Mouse (Mus musculus) liver, embryonic 14.5 days (tissue): ENCODE results near the gene Imp3. TPM values are rescaled to one million over a fixed set of nuclear protein-coding genes. Genes with fewer than 3 reads are reported as not detected.
"Not testable (repeated sequence)": the region's sequence is repeated elsewhere in the genome, so short reads cannot be mapped to it uniquely, and the experiment has no call there.

Source experiments
- ATAC-seq: fragments of 200-750 bp; cut with Nextera tagmentation; 2 replicates; pipeline ENCODE4 v1.8.0; 2017; ENCODE audit warnings: moderate number of reproducible peaks, mild to moderate bottlenecking, moderate library complexity; ENCODE audit not compliant: insufficient read depth
- DNase-seq, 3 experiments: peaks; one replicate each; pipeline ENCODE4 v3.0.0-alpha.2; 2012 to 2013; ENCODE audit warnings: low read depth in 3 of 3, low spot score in 3 of 3
- H3K27ac ChIP-seq: fragments of 300-500 bp; sonication (generic); 2 replicates; pipeline ENCODE4 v1.5.1; 2014; ENCODE audit warnings: moderate library complexity, mild to moderate bottlenecking, control low read depth, inconsistent platforms
- H3K27me3 ChIP-seq: fragments of 300-500 bp; sonication (generic); 2 replicates; pipeline ENCODE4 v1.6.1; 2014; ENCODE audit warnings: mild to moderate bottlenecking, low read length, moderate library complexity; ENCODE audit not compliant: control insufficient read depth, insufficient read depth
- H3K36me3 ChIP-seq: fragments of 300-500 bp; sonication (generic); replicated peaks from 2 replicates; pipeline ENCODE4 v1.6.1; 2014; ENCODE audit warnings: low read depth; ENCODE audit not compliant: control insufficient read depth, insufficient read depth
- H3K4me1 ChIP-seq, 2 experiments: fragments of 200-500 bp in 1 of 2; fragments of 300-500 bp in 1 of 2; sonication (generic) in 1 of 2; replicated peaks; 2 replicates each; pipeline ENCODE4 v1.6.1; 2012 to 2014; ENCODE audit warnings: antibody characterized with exemption in 1 of 2, inconsistent platforms in 1 of 2, low read length in 1 of 2; ENCODE audit not compliant: control insufficient read depth in 2 of 2, insufficient read depth in 2 of 2
- H3K4me2 ChIP-seq: fragments of 300-500 bp; sonication (generic); 2 replicates; pipeline ENCODE4 v1.6.1; 2014; ENCODE audit warnings: low read depth, mild to moderate bottlenecking, control low read depth, moderate library complexity
- H3K4me3 ChIP-seq, 2 experiments: fragments of 200-500 bp in 1 of 2; fragments of 300-500 bp in 1 of 2; sonication (generic) in 1 of 2; 2 replicates each; pipeline ENCODE4 v1.5.1; 2012 to 2014; ENCODE audit warnings: low read depth in 2 of 2, low read length in 2 of 2, mild to moderate bottlenecking in 2 of 2, control low read depth in 1 of 2, inconsistent platforms in 1 of 2, moderate library complexity in 1 of 2; ENCODE audit not compliant: insufficient read depth in 1 of 2
- H3K9ac ChIP-seq: fragments of 300-500 bp; sonication (generic); replicated peaks from 2 replicates; pipeline ENCODE4 v1.6.1; 2014; ENCODE audit warnings: mild to moderate bottlenecking, control low read depth, moderate library complexity
- H3K9me3 ChIP-seq: fragments of 300-500 bp; sonication (generic); 2 replicates; pipeline ENCODE4 v1.6.1; 2016; ENCODE audit warnings: low read length, mixed read lengths; ENCODE audit not compliant: control insufficient read depth
- CTCF ChIP-seq: IDR thresholded peaks from 2 replicates; pipeline ENCODE4 v1.5.1; 2016; ENCODE audit warnings: antibody characterized with exemption, low read depth, control low read depth
- EP300 ChIP-seq: IDR thresholded peaks from 2 replicates; pipeline ENCODE4 v1.6.1; 2016; ENCODE audit warnings: antibody characterized with exemption, low read depth
- WGBS: fragments of 180-500 bp; shearing (Covaris S2); extraction: QIAGEN DNeasy Blood & Tissue Kit; methylation state at CpG from one replicate; pipeline ENCODE4 v1.1.7; 2014; ENCODE audit not compliant: insufficient replicate concordance; 5-methylcytosine and 5-hydroxymethylcytosine counted together
- polyA plus RNA-seq, 2 experiments: library from polyadenylated mRNA; depleted of rRNA in 1 of 2; stranded (reverse) in 1 of 2; unstranded in 1 of 2; fragments of >200 nt; fragmentation: Nextera tagmentation in 1 of 2; extraction: Ambion mirVana in 1 of 2; gene quantifications; 2 replicates each; pipeline versions ENCODE4 v1.2.1 to v1.2.3; 2012 to 2014

Gene Imp3
- polyA plus RNA-seq, 2 experiments, result 49.0 to 69.2 TPM

- H3K27me3 ChIP-seq, result no peaks in the 10 kb centered on the region
- H3K9ac ChIP-seq, result no peak overlapping the region
- H3K4me3 ChIP-seq, result no peak overlapping the region
- H3K4me2 ChIP-seq, result no peak overlapping the region
- no peaks in the 10 kb centered on the region for H3K36me3 ChIP-seq
- H3K9me3 ChIP-seq, result no peaks in the 10 kb centered on the region
- ATAC-seq (no peak), DNase-seq (no peak)
- WGBS, result 66% methylated on average over 11 of the region's 11 CpGs
- TF ChIP-seq EP300 (no peak), CTCF (no peak)
- no peak overlapping the region for H3K27ac ChIP-seq
- H3K4me1 ChIP-seq, result no peaks in the 10 kb centered on the region
These were observed 37.9 kb upstream of the Imp3 start for GRCm38 (mm10) chr9:56899409-56899808.

DNA sequence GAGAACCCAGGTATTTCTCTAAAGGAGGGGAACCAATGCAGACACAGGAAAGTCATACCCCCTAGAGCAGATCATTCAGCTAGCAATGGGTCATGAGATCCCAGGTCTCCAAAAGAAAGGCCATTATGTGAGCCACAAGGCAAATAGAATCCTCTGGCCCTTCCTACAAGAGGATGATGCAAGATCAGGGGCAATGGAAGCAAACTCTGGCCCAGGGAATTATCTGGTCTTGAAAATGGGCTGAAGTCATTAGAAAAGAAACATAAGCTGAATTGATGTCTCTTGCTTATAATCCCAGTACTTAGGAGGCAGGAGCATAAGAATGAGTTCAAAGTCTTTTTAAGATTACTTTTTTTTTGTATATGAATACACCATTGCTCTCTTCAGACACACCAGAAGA, 37.2 kb upstream of the Imp3 start:
- Histone ChIP-seq H3K36me3 (no peaks in the 10 kb centered on the region), H3K9ac (no peak overlapping the region), H3K27me3 (no peaks in the 10 kb centered on the region), H3K4me1 (no peaks in the 10 kb centered on the region), H3K4me3 (no peak overlapping the region), H3K27ac (no peak overlapping the region), H3K9me3 (no peaks in the 10 kb centered on the region), H3K4me2 (no peak overlapping the region)
- TF ChIP-seq CTCF (no peak), EP300 (no peak)
- DNase-seq, result no peak
- no peak for ATAC-seq

DNA sequence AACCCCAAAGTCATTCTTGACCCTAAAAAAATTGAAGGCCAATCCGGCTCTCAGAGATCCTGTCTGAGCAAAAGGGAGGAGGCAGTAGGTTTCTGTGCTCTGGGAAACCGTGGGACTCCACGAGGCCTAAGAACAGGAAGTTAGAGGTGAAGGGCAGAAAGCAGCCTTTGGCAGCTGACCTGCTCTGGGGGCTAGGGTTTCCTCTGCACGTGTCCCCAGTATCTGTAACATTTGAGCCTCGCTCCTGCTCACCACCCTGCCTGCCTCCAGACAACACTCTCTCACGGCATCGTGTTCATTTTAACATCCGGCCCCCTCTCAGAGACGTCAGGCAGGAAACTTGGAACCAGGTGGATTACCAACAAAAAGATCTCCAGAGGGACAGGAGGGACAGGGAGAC, 36.7 kb upstream of the Imp3 start:
- no peak overlapping the region for H3K4me3 ChIP-seq
- H3K4me1 ChIP-seq, result no peaks in the 10 kb centered on the region; a peak in 1 of 4 replicates
- no peaks in the 10 kb centered on the region for H3K9me3 ChIP-seq
- no peak for DNase-seq
- no peaks in the 10 kb centered on the region for H3K27me3 ChIP-seq
- H3K4me2 ChIP-seq, result no peak overlapping the region
- H3K27ac ChIP-seq, result no peak overlapping the region
- no peaks in the 10 kb centered on the region for H3K36me3 ChIP-seq
- WGBS, result 38% methylated on average over 9 of the region's 9 CpGs
- TF ChIP-seq CTCF, result no peak
- TF ChIP-seq EP300, result no peak
- no peak for ATAC-seq
- H3K9ac ChIP-seq, result no peak overlapping the region

DNA sequence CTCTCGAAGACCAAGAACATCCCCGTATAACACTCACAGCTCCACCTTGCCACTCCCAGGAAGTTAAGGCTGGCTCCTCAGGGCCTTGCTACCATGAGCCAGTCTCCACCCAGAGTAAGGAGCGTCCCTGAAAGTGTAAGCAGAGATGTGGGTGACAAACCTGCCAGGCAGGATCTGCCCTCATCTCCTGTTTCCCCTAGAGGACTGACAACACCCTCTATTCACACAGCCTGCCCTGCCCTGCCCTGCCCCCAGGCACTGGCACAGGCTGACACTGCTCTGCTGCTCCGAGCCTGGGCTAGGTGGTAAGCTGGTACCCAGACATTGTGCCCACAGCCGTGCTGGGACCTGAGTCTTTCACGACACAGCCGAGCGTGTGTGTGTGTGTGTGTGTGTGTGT, 36.1 kb upstream of the Imp3 start:
- Histone ChIP-seq H3K27ac (no peak overlapping the region), H3K9me3 (no peaks in the 10 kb centered on the region)
- no peak for ATAC-seq

GRCm38 (mm10) chr9:56903662-56904061, 33.6 kb upstream of the Imp3 start:
- no peak overlapping the region for H3K4me3 ChIP-seq
- no peak overlapping the region for H3K4me2 ChIP-seq
- ATAC-seq, result no peak
- no peaks in the 10 kb centered on the region for H3K27me3 ChIP-seq
- H3K27ac ChIP-seq, result no peak overlapping the region
- no peak for DNase-seq
- H3K36me3 ChIP-seq, result no peaks in the 10 kb centered on the region
- no peaks in the 10 kb centered on the region; a peak in 1 of 4 replicates for H3K4me1 ChIP-seq
- H3K9me3 ChIP-seq, result no peaks in the 10 kb centered on the region
- no peak for TF ChIP-seq EP300
- TF ChIP-seq CTCF, result no peak
- 37% methylated on average over 3 of the region's 3 CpGs for WGBS
- H3K9ac ChIP-seq, result no peak overlapping the region

More for the DNA sequence above, 36.1 kb upstream of the Imp3 start:
- 54% methylated on average over 8 of the region's 8 CpGs for WGBS
- Histone ChIP-seq H3K4me1 (no peaks in the 10 kb centered on the region; a peak in 1 of 4 replicates), H3K4me2 (no peak overlapping the region), H3K4me3 (no peak overlapping the region), H3K36me3 (no peaks in the 10 kb centered on the region), H3K9ac (no peak overlapping the region), H3K27me3 (no peaks in the 10 kb centered on the region)
- DNase-seq, result no peak
- TF ChIP-seq CTCF (no peak), EP300 (no peak)

DNA sequence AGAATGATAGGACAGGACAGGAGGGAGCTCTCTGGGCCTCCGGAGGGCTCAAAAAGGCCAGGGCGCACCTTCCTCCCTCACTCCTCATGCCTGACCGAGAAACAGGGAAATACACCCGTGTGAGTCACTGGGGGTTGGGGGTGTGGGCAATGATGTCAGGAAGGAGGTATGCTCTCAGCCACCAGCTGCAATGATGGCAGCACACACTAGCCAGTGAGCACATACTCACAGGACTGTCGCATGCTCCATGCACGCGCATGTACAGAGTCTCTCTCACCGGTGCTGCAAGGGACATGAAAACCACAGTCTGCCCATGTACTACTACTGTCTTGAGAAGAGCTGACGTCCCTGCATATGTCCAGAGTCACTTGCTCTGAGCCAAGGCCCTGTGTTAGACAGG, 29.7 kb upstream of the Imp3 start:
- Histone ChIP-seq H3K36me3 (no peaks in the 10 kb centered on the region), H3K27ac (no peak overlapping the region), H3K27me3 (no peaks in the 10 kb centered on the region), H3K4me2 (no peak overlapping the region), H3K9ac (no peak overlapping the region), H3K4me1 (peaks cover 0 to 2% of the 10 kb centered on the region in 2 experiments; a peak in 1 of 4 replicates), H3K4me3 (no peak overlapping the region), H3K9me3 (no peaks in the 10 kb centered on the region)
- TF ChIP-seq CTCF (no peak), EP300 (no peak)
- 54% methylated on average over 9 of the region's 9 CpGs for WGBS
- no peak for ATAC-seq
- DNase-seq, result no peak

- not testable (repeated sequence) for H3K9ac ChIP-seq, H3K27ac ChIP-seq, H3K4me1 ChIP-seq, DNase-seq, H3K4me3 ChIP-seq, ATAC-seq, H3K4me2 ChIP-seq, H3K36me3 ChIP-seq, H3K9me3 ChIP-seq, H3K27me3 ChIP-seq
- 33% methylated on average over 4 of the region's 4 CpGs for WGBS
These were observed 27.3 kb upstream of the Imp3 start for GRCm38 (mm10) chr9:56909991-56910390.
